Mouse (Mus musculus) limb, embryonic 11.5 days (tissue): Measurements from ENCODE around the gene Hoxd1. TPM values are rescaled to one million over a fixed set of nuclear protein-coding genes. Genes with fewer than 3 reads are reported as not detected.
A peak's percentile ranks its signal among the peaks of the same experiment; 100 is the strongest.

Source experiments
- ATAC-seq: fragments of 200-750 bp; cut with Nextera tagmentation; 2 replicates; pipeline ENCODE4 v1.8.0; 2017; ENCODE audit warnings: low read depth; ENCODE audit not compliant: insufficient number of reproducible peaks, low FRiP score, low TSS enrichment
- DNase-seq: peaks from one replicate; pipeline ENCODE4 v3.0.0-alpha.2; 2015; ENCODE audit warnings: low spot score
- H3K27ac ChIP-seq: fragments of 300-500 bp; sonication (generic); replicated peaks from 2 replicates; pipeline ENCODE4 v1.5.1; 2014; ENCODE audit warnings: low read depth, mild to moderate bottlenecking, low read length
- H3K27me3 ChIP-seq: fragments of 300-500 bp; sonication (generic); 2 replicates; pipeline ENCODE4 v1.6.1; 2014; ENCODE audit warnings: mild to moderate bottlenecking, low read length, mixed read lengths; ENCODE audit not compliant: control insufficient read depth, insufficient read depth
- H3K36me3 ChIP-seq: fragments of 300-500 bp; sonication (generic); 2 replicates; pipeline ENCODE4 v1.6.1; 2014; ENCODE audit warnings: mild to moderate bottlenecking, low read length, moderate library complexity, mixed read lengths; ENCODE audit not compliant: control insufficient read depth, insufficient read depth
- H3K4me1 ChIP-seq: fragments of 300-500 bp; sonication (generic); 2 replicates; pipeline ENCODE4 v1.6.1; 2014; ENCODE audit warnings: low read length, mixed read lengths; ENCODE audit not compliant: control insufficient read depth, insufficient read depth
- H3K4me2 ChIP-seq: fragments of 300-500 bp; sonication (generic); 2 replicates; pipeline ENCODE4 v1.6.1; 2014; ENCODE audit warnings: low read depth, mild to moderate bottlenecking, moderate library complexity; ENCODE audit not compliant: severe bottlenecking
- H3K4me3 ChIP-seq: fragments of 300-500 bp; sonication (generic); 2 replicates; pipeline ENCODE4 v1.5.1; 2014; ENCODE audit warnings: low read depth, low read length
- H3K9ac ChIP-seq: fragments of 300-500 bp; sonication (generic); 2 replicates; pipeline ENCODE4 v1.6.1; 2014; ENCODE audit warnings: mild to moderate bottlenecking, low read length
- H3K9me3 ChIP-seq: fragments of 300-500 bp; sonication (generic); 2 replicates; pipeline ENCODE4 v1.6.1; 2016; ENCODE audit warnings: low read length; ENCODE audit not compliant: control insufficient read depth
- WGBS: fragments of 180-500 bp; shearing (Covaris S2); extraction: QIAGEN DNeasy Blood & Tissue Kit; methylation state at CpG from one replicate; pipeline ENCODE4 v1.1.7; 2014; 5-methylcytosine and 5-hydroxymethylcytosine counted together
- polyA plus RNA-seq: library from polyadenylated mRNA; unstranded; fragments of >200 nt; fragmentation: Nextera tagmentation; extraction: Ambion mirVana; gene quantifications from 2 replicates; pipeline ENCODE4 v1.2.1, GENCODE M21; 2014

Hoxd1 gene
- polyA plus RNA-seq, 1 experiment from 2014 or later = 0.17 TPM

GRCm38 (mm10) chr2:74750731-74751250 lies 12.0 kb upstream of the Hoxd1 start:
- Histone ChIP-seq H3K27me3 (peaks cover 56% of the 10 kb centered on the region), H3K4me1 (peaks cover 24% of the 10 kb centered on the region), H3K4me2 (no peak overlapping the region), H3K4me3 (no peak overlapping the region), H3K9me3 (no peaks in the 10 kb centered on the region), H3K36me3 (no peaks in the 10 kb centered on the region), H3K9ac (no peak overlapping the region), H3K27ac (no peak overlapping the region)
- DNase-seq = no peak
- WGBS = 51% methylated on average over 5 of the region's 5 CpGs
- no peak for ATAC-seq

DNA sequence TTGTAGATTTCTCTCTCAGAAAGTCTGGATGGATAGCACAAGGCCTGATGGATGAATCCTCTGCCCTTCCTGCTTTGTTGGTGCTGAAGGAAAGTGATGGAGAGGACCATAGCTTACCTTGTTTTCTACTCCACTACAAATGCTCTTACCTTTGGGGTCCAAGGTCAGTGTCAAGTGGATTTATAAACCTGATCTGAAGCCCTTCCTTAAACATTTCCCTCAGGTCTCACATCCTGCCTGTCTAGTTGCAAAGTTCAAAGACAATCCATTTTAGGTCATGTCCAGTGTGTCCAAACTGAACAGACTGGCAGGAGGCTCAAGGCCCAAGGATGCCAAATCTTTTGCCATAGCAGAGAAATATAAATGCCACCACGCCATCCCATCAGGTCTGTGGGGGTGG lies 10.9 kb upstream of the Hoxd1 start:
- Histone ChIP-seq H3K4me3 (no peak overlapping the region), H3K27me3 (peaks cover 46% of the 10 kb centered on the region), H3K36me3 (no peaks in the 10 kb centered on the region), H3K9ac (no peak overlapping the region), H3K4me1 (peaks cover 18% of the 10 kb centered on the region), H3K4me2 (no peak overlapping the region), H3K27ac (no peak overlapping the region), H3K9me3 (no peaks in the 10 kb centered on the region)
- ATAC-seq (no peak), DNase-seq (no peak)
- 100% methylated on average over 1 of the region's 1 CpGs for WGBS

GRCm38 (mm10) chr2:74752431-74753174 lies 10.2 kb upstream of the Hoxd1 start:
- ATAC-seq = peak; percentile 67; the same call in 1 of the 2 replicates
- peak overlapping the region; percentile 75 for H3K4me2 ChIP-seq
- peaks cover 16% of the 10 kb centered on the region; the same call in 1 of the 2 replicates for H3K4me1 ChIP-seq
- 2% methylated on average over 45 of the region's 45 CpGs for WGBS
- H3K27me3 ChIP-seq = peaks cover 38% of the 10 kb centered on the region
- DNase-seq = peak; percentile 71
- no peaks in the 10 kb centered on the region for H3K36me3 ChIP-seq
- peak overlapping the region; percentile 35 for H3K4me3 ChIP-seq
- peak overlapping the region; percentile 74 for H3K9ac ChIP-seq
- H3K9me3 ChIP-seq = no peaks in the 10 kb centered on the region
- H3K27ac ChIP-seq = no peak overlapping the region

DNA sequence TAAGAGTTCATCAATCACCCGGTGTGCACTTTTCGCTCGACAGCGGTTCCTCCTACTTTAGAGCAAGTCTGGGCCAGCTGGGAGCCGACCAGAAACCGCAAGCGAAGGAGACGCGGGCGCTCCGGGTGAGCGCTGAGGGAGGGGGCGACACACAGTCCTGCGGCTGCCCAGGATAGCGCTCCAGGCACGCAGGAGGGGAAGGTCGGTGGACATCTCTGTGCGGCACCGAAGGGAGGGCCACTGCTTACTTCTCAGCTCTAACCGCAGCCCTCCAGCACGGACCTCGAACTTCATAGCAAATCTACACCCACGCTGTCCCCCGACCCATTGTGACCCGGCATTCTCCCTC lies 9.6 kb upstream of the Hoxd1 start:
- WGBS = under 1% methylated on average over 25 of the region's 25 CpGs
- Histone ChIP-seq H3K4me3 (peak overlapping the region; percentile 35), H3K27me3 (peaks cover 36% of the 10 kb centered on the region), H3K4me1 (peaks cover 16% of the 10 kb centered on the region; the same call in 1 of the 2 replicates), H3K4me2 (peak overlapping the region; percentile 75), H3K9me3 (no peaks in the 10 kb centered on the region), H3K27ac (no peak overlapping the region), H3K36me3 (no peaks in the 10 kb centered on the region), H3K9ac (peak overlapping the region; percentile 74)
- ATAC-seq (peak; percentile 64), DNase-seq (no peak)

- 27% methylated on average over 5 of the region's 5 CpGs for WGBS
- no peak for ATAC-seq
- DNase-seq = no peak
- Histone ChIP-seq H3K27me3 (peaks cover 32% of the 10 kb centered on the region), H3K9me3 (no peaks in the 10 kb centered on the region), H3K9ac (no peak overlapping the region), H3K4me1 (peaks cover 16% of the 10 kb centered on the region; the same call in 1 of the 2 replicates), H3K4me3 (no peak overlapping the region), H3K27ac (no peak overlapping the region), H3K36me3 (no peaks in the 10 kb centered on the region), H3K4me2 (no peak overlapping the region)
These were observed 9.1 kb upstream of the Hoxd1 start for GRCm38 (mm10) chr2:74753711-74754110.

DNA sequence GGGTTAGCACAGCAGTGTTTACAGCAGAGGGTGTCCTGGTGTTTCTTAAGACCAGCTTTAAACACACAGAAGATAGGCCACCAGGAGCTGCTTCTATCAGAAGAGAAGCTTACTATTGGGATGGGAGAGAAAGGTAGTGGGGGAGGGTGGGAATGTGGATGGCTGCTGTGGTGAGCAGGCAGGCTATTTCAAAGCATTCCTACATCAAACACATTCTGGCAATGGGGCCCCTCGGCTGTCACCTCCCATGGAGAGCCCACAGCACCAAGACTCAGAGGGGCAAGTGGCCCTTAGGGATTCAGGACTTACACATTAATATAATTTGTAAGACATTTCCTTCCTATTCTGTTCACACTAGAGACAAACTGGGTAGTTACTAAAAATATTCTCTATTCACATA lies 2.6 kb upstream of the Hoxd1 start:
- no peak for ATAC-seq
- no peak overlapping the region for H3K9ac ChIP-seq
- WGBS = 0% methylated on average over 1 of the region's 1 CpGs
- H3K4me2 ChIP-seq = no peak overlapping the region
- no peak for DNase-seq
- H3K27me3 ChIP-seq = peaks cover 33% of the 10 kb centered on the region
- no peak overlapping the region for H3K27ac ChIP-seq
- H3K9me3 ChIP-seq = no peaks in the 10 kb centered on the region
- H3K4me1 ChIP-seq = peaks cover 20% of the 10 kb centered on the region
- H3K4me3 ChIP-seq = no peak overlapping the region
- no peaks in the 10 kb centered on the region for H3K36me3 ChIP-seq

- 2% methylated on average over 13 of the region's 13 CpGs for WGBS
- peak overlapping the region; percentile 51 for H3K4me3 ChIP-seq
- no peak for DNase-seq
These were observed 839 bp upstream of the Hoxd1 start for GRCm38 (mm10) chr2:74761941-74762340.

DNA sequence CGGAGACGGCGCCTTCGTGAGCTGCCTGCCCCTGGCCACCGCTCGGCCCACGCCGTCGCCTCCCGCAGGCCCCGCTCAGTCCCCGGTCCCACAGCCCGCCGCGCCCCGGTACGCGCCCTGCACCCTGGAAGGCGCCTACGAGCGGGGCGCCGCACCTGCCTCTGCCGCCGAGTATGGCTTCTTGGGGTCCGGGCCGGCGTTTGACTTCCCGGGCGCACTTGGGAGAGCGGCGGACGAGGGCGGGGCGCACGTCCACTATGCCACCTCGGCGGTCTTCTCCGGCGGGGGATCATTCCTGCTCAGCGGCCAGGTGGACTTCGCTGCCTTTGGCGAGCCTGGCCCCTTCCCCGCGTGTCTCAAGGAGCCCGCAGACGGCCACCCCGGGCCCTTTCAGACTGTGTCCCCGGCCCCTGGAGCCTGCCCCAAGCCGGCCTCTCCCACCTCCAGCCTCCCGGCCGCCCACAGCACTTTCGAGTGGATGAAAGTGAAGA lies 510 bp downstream of the Hoxd1 start:
- peaks cover 20% of the 10 kb centered on the region for H3K4me1 ChIP-seq
- H3K4me2 ChIP-seq = peak overlapping the region; percentile 95
- no peaks in the 10 kb centered on the region for H3K9me3 ChIP-seq
- ATAC-seq = no peak; the same call in 1 of the 2 replicates
- H3K27me3 ChIP-seq = peaks cover 33% of the 10 kb centered on the region
- H3K36me3 ChIP-seq = no peaks in the 10 kb centered on the region
- peak overlapping the region; percentile 51 for H3K4me3 ChIP-seq
- DNase-seq = peak; percentile 50
- H3K27ac ChIP-seq = no peak overlapping the region
- H3K9ac ChIP-seq = peak overlapping the region; percentile 27; the same call in 1 of the 2 replicates
- under 1% methylated on average over 38 of the region's 53 CpGs for WGBS

More at GRCm38 (mm10) chr2:74761941-74762340, 839 bp upstream of the Hoxd1 start:
- Histone ChIP-seq H3K9ac (no peak overlapping the region), H3K4me2 (peak overlapping the region; percentile 95), H3K27me3 (peaks cover 33% of the 10 kb centered on the region), H3K27ac (no peak overlapping the region), H3K9me3 (no peaks in the 10 kb centered on the region), H3K4me1 (peaks cover 20% of the 10 kb centered on the region), H3K36me3 (no peaks in the 10 kb centered on the region)
- ATAC-seq = no peak
